Mouse (Mus musculus): ENCODE measurements around the gene Ece1. TPM values are rescaled to one million over a fixed set of nuclear protein-coding genes. Genes with fewer than 3 reads are reported as not detected.
"Not testable (repeated sequence)": the region's sequence is repeated elsewhere in the genome, so short reads cannot be mapped to it uniquely, and the experiment has no call there.

Ece1 gene
- total and polyA plus RNA-seq, 2 experiments from 2014 or later = 16.2 to 32.1 TPM

- TF ChIP-seq CTCF (IDR thresholded peaks at IDR 0.05; ENCODE audit: low read depth) = no peak
- ATAC-seq = no peak
- no peaks in the 10 kb centered on the region for H3K9me3 ChIP-seq (ENCODE audit: low read length)
- H3K27me3 ChIP-seq (ENCODE audit: insufficient read depth, low read length) = no peaks in the 10 kb centered on the region; the same call in 1 of the 2 replicates
- WGBS = 89% methylated on average over 5 of the region's 5 CpGs
- H3K4me3 ChIP-seq (ENCODE audit: low read depth, low read length) = no peak overlapping the region
- no peak overlapping the region for H3K27ac ChIP-seq (ENCODE audit: low read depth, low read length)
- no peaks in the 10 kb centered on the region for H3K36me3 ChIP-seq (ENCODE audit: insufficient read depth)
- H3K9ac ChIP-seq = no peak overlapping the region
- H3K4me2 ChIP-seq (ENCODE audit: low read depth) = no peak overlapping the region
- no peaks in the 10 kb centered on the region for H3K4me1 ChIP-seq (ENCODE audit: insufficient read depth)
- no peak for DNase-seq
Observed at GRCm38 (mm10) chr4:137836741-137837140, 25.3 kb upstream of the Ece1 start.

- ATAC-seq = no peak
- 88% methylated on average over 8 of the region's 8 CpGs for WGBS
- no peak for DNase-seq
- no peak overlapping the region for H3K27ac ChIP-seq (ENCODE audit: low read depth, low read length)
- no peak overlapping the region for H3K4me3 ChIP-seq (ENCODE audit: low read depth, low read length)
- no peaks in the 10 kb centered on the region; the same call in 1 of the 2 replicates for H3K27me3 ChIP-seq (ENCODE audit: insufficient read depth, low read length)
- no peaks in the 10 kb centered on the region for H3K36me3 ChIP-seq (ENCODE audit: insufficient read depth)
- H3K9me3 ChIP-seq (ENCODE audit: low read length) = no peaks in the 10 kb centered on the region
- TF ChIP-seq CTCF (IDR thresholded peaks at IDR 0.05; ENCODE audit: low read depth) = no peak
- no peak overlapping the region for H3K9ac ChIP-seq
- no peak overlapping the region for H3K4me2 ChIP-seq (ENCODE audit: low read depth)
- H3K4me1 ChIP-seq (ENCODE audit: insufficient read depth) = no peaks in the 10 kb centered on the region
Observed at GRCm38 (mm10) chr4:137837792-137838191, 24.2 kb upstream of the Ece1 start.

- ATAC-seq = no peak
- H3K4me2 ChIP-seq (ENCODE audit: low read depth) = no peak overlapping the region
- no peak overlapping the region for H3K4me3 ChIP-seq (ENCODE audit: low read depth, low read length)
- DNase-seq = no peak
- no peaks in the 10 kb centered on the region for H3K4me1 ChIP-seq (ENCODE audit: insufficient read depth)
- H3K27ac ChIP-seq (ENCODE audit: low read depth, low read length) = no peak overlapping the region
- no peak for TF ChIP-seq CTCF (IDR thresholded peaks at IDR 0.05; ENCODE audit: low read depth)
- H3K9me3 ChIP-seq (ENCODE audit: low read length) = no peaks in the 10 kb centered on the region
- no peaks in the 10 kb centered on the region; the same call in 1 of the 2 replicates for H3K27me3 ChIP-seq (ENCODE audit: insufficient read depth, low read length)
- H3K36me3 ChIP-seq (ENCODE audit: insufficient read depth) = no peaks in the 10 kb centered on the region
- H3K9ac ChIP-seq = no peak overlapping the region
- 92% methylated on average over 2 of the region's 2 CpGs for WGBS
Observed at GRCm38 (mm10) chr4:137838791-137839190, 23.2 kb upstream of the Ece1 start.

- Histone ChIP-seq H3K36me3 (ENCODE audit: insufficient read depth) (no peaks in the 10 kb centered on the region), H3K27ac (ENCODE audit: low read depth, low read length) (no peak overlapping the region), H3K4me3 (ENCODE audit: low read depth, low read length) (no peak overlapping the region), H3K4me1 (ENCODE audit: insufficient read depth) (no peaks in the 10 kb centered on the region), H3K9ac (no peak overlapping the region), H3K27me3 (ENCODE audit: insufficient read depth, low read length) (no peaks in the 10 kb centered on the region; the same call in 1 of the 2 replicates), H3K4me2 (ENCODE audit: low read depth) (no peak overlapping the region), H3K9me3 (ENCODE audit: low read length) (no peaks in the 10 kb centered on the region)
- TF ChIP-seq CTCF (IDR thresholded peaks at IDR 0.05; ENCODE audit: low read depth) = no peak
- no peak for ATAC-seq
- DNase-seq = no peak
- 84% methylated on average over 5 of the region's 5 CpGs for WGBS
Observed at GRCm38 (mm10) chr4:137839452-137839851, 22.6 kb upstream of the Ece1 start.

- Histone ChIP-seq H3K9ac (no peak overlapping the region), H3K4me2 (ENCODE audit: low read depth) (no peak overlapping the region), H3K9me3 (ENCODE audit: low read length) (no peaks in the 10 kb centered on the region), H3K4me1 (ENCODE audit: insufficient read depth) (no peaks in the 10 kb centered on the region), H3K27me3 (ENCODE audit: insufficient read depth, low read length) (no peaks in the 10 kb centered on the region; the same call in 1 of the 2 replicates), H3K4me3 (ENCODE audit: low read depth, low read length) (no peak overlapping the region), H3K27ac (ENCODE audit: low read depth, low read length) (no peak overlapping the region), H3K36me3 (ENCODE audit: insufficient read depth) (no peaks in the 10 kb centered on the region)
- TF ChIP-seq CTCF (IDR thresholded peaks at IDR 0.05; ENCODE audit: low read depth) = peak; percentile 96
- WGBS = 21% methylated on average over 11 of the region's 11 CpGs
- ATAC-seq (peak; percentile 45), DNase-seq (peak; percentile 83)
Observed at GRCm38 (mm10) chr4:137844656-137845055, 17.4 kb upstream of the Ece1 start.

GRCm38 (mm10) chr4:137847651-137848050, 14.4 kb upstream of the Ece1 start:
- H3K27ac ChIP-seq (ENCODE audit: low read depth, low read length); H3K9me3 ChIP-seq (ENCODE audit: low read length); H3K4me1 ChIP-seq (ENCODE audit: insufficient read depth); H3K4me3 ChIP-seq (ENCODE audit: low read depth, low read length); H3K9ac ChIP-seq; H3K27me3 ChIP-seq (ENCODE audit: insufficient read depth, low read length); H3K4me2 ChIP-seq (ENCODE audit: low read depth); H3K36me3 ChIP-seq (ENCODE audit: insufficient read depth); ATAC-seq; DNase-seq: not testable (repeated sequence)
- WGBS = 77% methylated on average over 8 of the region's 8 CpGs

GRCm38 (mm10) chr4:137850161-137850560, 11.9 kb upstream of the Ece1 start:
- no peak for TF ChIP-seq CTCF (IDR thresholded peaks at IDR 0.05; ENCODE audit: low read depth)
- 90% methylated on average over 6 of the region's 6 CpGs for WGBS
- Histone ChIP-seq H3K36me3 (ENCODE audit: insufficient read depth) (no peaks in the 10 kb centered on the region), H3K9ac (no peak overlapping the region), H3K4me2 (ENCODE audit: low read depth) (no peak overlapping the region), H3K27ac (ENCODE audit: low read depth, low read length) (no peak overlapping the region), H3K9me3 (ENCODE audit: low read length) (no peaks in the 10 kb centered on the region), H3K4me3 (ENCODE audit: low read depth, low read length) (no peak overlapping the region), H3K27me3 (ENCODE audit: insufficient read depth, low read length) (no peaks in the 10 kb centered on the region), H3K4me1 (ENCODE audit: insufficient read depth) (no peaks in the 10 kb centered on the region)
- no peak for ATAC-seq
- DNase-seq = no peak

- DNase-seq (peak; percentile 64), ATAC-seq (no peak)
- no peak overlapping the region for H3K9ac ChIP-seq
- H3K4me1 ChIP-seq (ENCODE audit: insufficient read depth) = no peaks in the 10 kb centered on the region
- H3K9me3 ChIP-seq (ENCODE audit: low read length) = no peaks in the 10 kb centered on the region
- no peaks in the 10 kb centered on the region for H3K27me3 ChIP-seq (ENCODE audit: insufficient read depth, low read length)
- no peaks in the 10 kb centered on the region for H3K36me3 ChIP-seq (ENCODE audit: insufficient read depth)
- WGBS = 35% methylated on average over 2 of the region's 2 CpGs
- no peak overlapping the region for H3K4me3 ChIP-seq (ENCODE audit: low read depth, low read length)
- peak; percentile 75 for TF ChIP-seq CTCF (IDR thresholded peaks at IDR 0.05; ENCODE audit: low read depth)
- H3K27ac ChIP-seq (ENCODE audit: low read depth, low read length) = no peak overlapping the region
- no peak overlapping the region for H3K4me2 ChIP-seq (ENCODE audit: low read depth)
Observed at GRCm38 (mm10) chr4:137851484-137851883, 10.6 kb upstream of the Ece1 start.

Measured in forebrain, postnatal 0 days (tissue).